Mouse (Mus musculus): ENCODE data around the gene Padi6. TPM values are rescaled to one million over a fixed set of nuclear protein-coding genes. Genes with fewer than 3 reads are reported as not detected.
A peak's percentile ranks its signal among the peaks of the same experiment; 100 is the strongest.

Padi6 gene
- polyA plus RNA-seq (2015; fragmentation: Nextera tagmentation; extraction: Ambion mirVana), result not detected in 2 replicates

GRCm38 (mm10) chr4:140742543-140742942 is at the start of gene Padi6:
Padi6 (minus strand) TSS chr4:140742643.
- Histone ChIP-seq H3K9ac (replicated peaks; ENCODE audit: low read length) (no peak within 1 kb of the TSS), H3K9me3 (ENCODE audit: low read length) (no peaks in the 10 kb centered on the region), H3K27me3 (ENCODE audit: insufficient read depth, low read length) (no peaks in the 10 kb centered on the region), H3K4me3 (ENCODE audit: low read length) (no peak within 1 kb of the TSS), H3K4me2 (replicated peaks; ENCODE audit: low read depth, low read length) (no peak within 1 kb of the TSS), H3K4me1 (ENCODE audit: insufficient read depth, low read length) (no peaks in the 10 kb centered on the region), H3K36me3 (ENCODE audit: insufficient read depth, low read length) (no peaks in the 10 kb centered on the region), H3K27ac (ENCODE audit: low read length) (no peak within 1 kb of the TSS)
- no peak for ATAC-seq (ENCODE audit: low FRiP score, low TSS enrichment)
- 72% methylated on average over 2 of the region's 2 CpGs for WGBS

- Histone ChIP-seq H3K4me3 (ENCODE audit: low read length) (no peak overlapping the region), H3K36me3 (ENCODE audit: insufficient read depth, low read length) (no peaks in the 10 kb centered on the region), H3K4me1 (ENCODE audit: insufficient read depth, low read length) (peaks cover 12% of the 10 kb centered on the region), H3K9me3 (ENCODE audit: low read length) (no peaks in the 10 kb centered on the region), H3K4me2 (replicated peaks; ENCODE audit: low read depth, low read length) (no peak overlapping the region), H3K27ac (ENCODE audit: low read length) (no peak overlapping the region), H3K27me3 (ENCODE audit: insufficient read depth, low read length) (no peaks in the 10 kb centered on the region), H3K9ac (replicated peaks; ENCODE audit: low read length) (no peak overlapping the region)
- no peak for ATAC-seq (ENCODE audit: low FRiP score, low TSS enrichment)
- WGBS, result 77% methylated on average over 16 of the region's 16 CpGs
These were observed 48.6 kb upstream of the Padi6 start for GRCm38 (mm10) chr4:140791071-140791470.

DNA sequence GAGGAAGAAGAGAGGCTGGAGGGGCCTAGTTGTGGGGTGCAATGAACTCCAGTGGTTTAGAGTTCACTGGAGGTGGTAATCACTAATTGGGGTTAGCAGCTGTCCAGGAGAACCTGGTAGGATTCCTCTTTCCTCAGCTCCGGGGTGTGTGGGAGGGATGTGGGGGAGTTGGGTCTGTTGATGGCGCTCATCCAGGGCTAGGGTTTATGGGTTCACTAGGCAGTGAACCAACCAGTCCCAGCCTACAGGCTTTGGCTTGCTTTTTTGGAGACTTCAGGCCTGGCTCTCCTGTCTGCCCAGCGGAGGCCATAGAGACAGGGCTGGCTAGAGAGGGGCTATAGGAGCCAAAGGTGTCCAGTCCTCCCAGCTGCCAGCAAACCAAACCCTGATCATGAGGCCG is 47.5 kb upstream of the Padi6 start:
- 47% methylated on average over 4 of the region's 4 CpGs for WGBS
- H3K27ac ChIP-seq (ENCODE audit: low read length), result no peak overlapping the region
- H3K4me2 ChIP-seq (replicated peaks; ENCODE audit: low read depth, low read length), result no peak overlapping the region
- H3K9ac ChIP-seq (replicated peaks; ENCODE audit: low read length), result no peak overlapping the region
- no peaks in the 10 kb centered on the region for H3K27me3 ChIP-seq (ENCODE audit: insufficient read depth, low read length)
- H3K4me1 ChIP-seq (ENCODE audit: insufficient read depth, low read length), result peaks cover 9% of the 10 kb centered on the region
- no peak overlapping the region for H3K4me3 ChIP-seq (ENCODE audit: low read length)
- H3K9me3 ChIP-seq (ENCODE audit: low read length), result no peaks in the 10 kb centered on the region
- no peak for ATAC-seq (ENCODE audit: low FRiP score, low TSS enrichment)
- H3K36me3 ChIP-seq (ENCODE audit: insufficient read depth, low read length), result no peaks in the 10 kb centered on the region

DNA sequence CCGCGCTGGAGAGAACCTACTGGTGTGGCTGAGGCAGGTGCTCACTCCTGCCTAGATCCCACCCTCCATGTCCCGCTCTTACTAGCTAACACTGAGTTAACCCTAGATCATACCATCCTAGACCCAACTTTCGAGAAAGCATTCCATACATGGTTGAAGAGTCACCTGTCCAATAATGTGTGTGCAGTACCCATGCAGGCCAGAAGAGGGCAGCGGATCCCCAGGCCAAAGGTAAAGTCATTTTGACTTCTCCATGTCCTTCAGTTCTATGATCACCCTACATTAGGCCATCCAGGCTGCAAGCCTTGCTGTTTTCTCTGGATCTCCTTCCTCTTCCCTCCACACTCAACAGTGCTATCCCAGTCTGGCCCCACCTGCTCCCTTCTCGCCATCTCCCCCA is 46.5 kb upstream of the Padi6 start:
- Histone ChIP-seq H3K9ac (replicated peaks; ENCODE audit: low read length) (no peak overlapping the region), H3K9me3 (ENCODE audit: low read length) (no peaks in the 10 kb centered on the region), H3K4me3 (ENCODE audit: low read length) (no peak overlapping the region), H3K27ac (ENCODE audit: low read length) (no peak overlapping the region), H3K36me3 (ENCODE audit: insufficient read depth, low read length) (no peaks in the 10 kb centered on the region), H3K4me1 (ENCODE audit: insufficient read depth, low read length) (peaks cover 9% of the 10 kb centered on the region), H3K4me2 (replicated peaks; ENCODE audit: low read depth, low read length) (no peak overlapping the region), H3K27me3 (ENCODE audit: insufficient read depth, low read length) (no peaks in the 10 kb centered on the region)
- ATAC-seq (ENCODE audit: low FRiP score, low TSS enrichment), result peak; percentile 5; the same call in 1 of the 2 replicates
- WGBS, result 41% methylated on average over 6 of the region's 6 CpGs

GRCm38 (mm10) chr4:140788264-140788663 is 45.8 kb upstream of the Padi6 start:
- H3K27me3 ChIP-seq (ENCODE audit: insufficient read depth, low read length), result no peaks in the 10 kb centered on the region
- no peak overlapping the region for H3K27ac ChIP-seq (ENCODE audit: low read length)
- no peaks in the 10 kb centered on the region for H3K36me3 ChIP-seq (ENCODE audit: insufficient read depth, low read length)
- no peak overlapping the region for H3K9ac ChIP-seq (replicated peaks; ENCODE audit: low read length)
- WGBS, result 87% methylated on average over 6 of the region's 6 CpGs
- no peak for ATAC-seq (ENCODE audit: low FRiP score, low TSS enrichment)
- H3K4me1 ChIP-seq (ENCODE audit: insufficient read depth, low read length), result peaks cover 9% of the 10 kb centered on the region
- H3K9me3 ChIP-seq (ENCODE audit: low read length), result no peaks in the 10 kb centered on the region
- H3K4me2 ChIP-seq (replicated peaks; ENCODE audit: low read depth, low read length), result no peak overlapping the region
- H3K4me3 ChIP-seq (ENCODE audit: low read length), result no peak overlapping the region

GRCm38 (mm10) chr4:140787414-140787813 is 45.0 kb upstream of the Padi6 start:
- H3K9me3 ChIP-seq (ENCODE audit: low read length), result no peaks in the 10 kb centered on the region
- H3K4me1 ChIP-seq (ENCODE audit: insufficient read depth, low read length), result peaks cover 9% of the 10 kb centered on the region
- 49% methylated on average over 4 of the region's 4 CpGs for WGBS
- H3K36me3 ChIP-seq (ENCODE audit: insufficient read depth, low read length), result no peaks in the 10 kb centered on the region
- H3K27ac ChIP-seq (ENCODE audit: low read length), result no peak overlapping the region
- no peak overlapping the region for H3K4me2 ChIP-seq (replicated peaks; ENCODE audit: low read depth, low read length)
- no peak overlapping the region for H3K4me3 ChIP-seq (ENCODE audit: low read length)
- no peaks in the 10 kb centered on the region for H3K27me3 ChIP-seq (ENCODE audit: insufficient read depth, low read length)
- H3K9ac ChIP-seq (replicated peaks; ENCODE audit: low read length), result no peak overlapping the region
- no peak for ATAC-seq (ENCODE audit: low FRiP score, low TSS enrichment)

DNA sequence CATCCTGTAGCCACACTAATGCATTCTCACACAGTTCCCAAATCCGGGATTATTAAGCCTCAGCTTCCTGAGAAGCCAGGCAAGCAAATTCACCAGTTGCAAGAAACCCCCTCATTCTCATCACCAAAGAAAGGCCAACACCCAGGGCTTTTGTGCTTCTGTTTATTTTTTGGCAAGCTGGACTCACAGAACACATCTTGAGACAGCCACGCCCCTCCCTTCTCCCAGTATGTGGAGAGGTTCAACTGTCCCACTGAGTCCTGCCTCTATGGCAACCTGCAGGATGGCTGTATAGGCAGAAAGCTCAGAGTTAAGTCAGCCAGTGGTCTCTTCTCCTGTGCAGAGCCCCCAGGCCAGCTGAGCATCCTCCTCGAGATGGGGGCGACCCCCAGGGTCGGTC is 42.8 kb upstream of the Padi6 start:
- WGBS, result 80% methylated on average over 5 of the region's 5 CpGs
- no peak for ATAC-seq (ENCODE audit: low FRiP score, low TSS enrichment)
- Histone ChIP-seq H3K27ac (ENCODE audit: low read length) (no peak overlapping the region), H3K4me3 (ENCODE audit: low read length) (no peak overlapping the region), H3K4me1 (ENCODE audit: insufficient read depth, low read length) (peaks cover 12% of the 10 kb centered on the region), H3K27me3 (ENCODE audit: insufficient read depth, low read length) (no peaks in the 10 kb centered on the region), H3K9ac (replicated peaks; ENCODE audit: low read length) (no peak overlapping the region), H3K9me3 (ENCODE audit: low read length) (no peaks in the 10 kb centered on the region), H3K4me2 (replicated peaks; ENCODE audit: low read depth, low read length) (no peak overlapping the region), H3K36me3 (ENCODE audit: insufficient read depth, low read length) (no peaks in the 10 kb centered on the region)

GRCm38 (mm10) chr4:140784292-140784945 is 42.0 kb upstream of the Padi6 start:
- H3K4me3 ChIP-seq (ENCODE audit: low read length), result no peak overlapping the region
- WGBS, result 95% methylated on average over 9 of the region's 9 CpGs
- H3K36me3 ChIP-seq (ENCODE audit: insufficient read depth, low read length), result no peaks in the 10 kb centered on the region
- H3K27me3 ChIP-seq (ENCODE audit: insufficient read depth, low read length), result no peaks in the 10 kb centered on the region
- H3K9me3 ChIP-seq (ENCODE audit: low read length), result no peaks in the 10 kb centered on the region
- H3K4me1 ChIP-seq (ENCODE audit: insufficient read depth, low read length), result 0 out of 2 replicates have a peak, but pooled peaks cover 8% of the 10 kb centered on the region
- H3K27ac ChIP-seq (ENCODE audit: low read length), result no peak overlapping the region
- no peak for ATAC-seq (ENCODE audit: low FRiP score, low TSS enrichment)
- no peak overlapping the region for H3K9ac ChIP-seq (replicated peaks; ENCODE audit: low read length)
- H3K4me2 ChIP-seq (replicated peaks; ENCODE audit: low read depth, low read length), result no peak overlapping the region

- no peak overlapping the region for H3K9ac ChIP-seq (replicated peaks; ENCODE audit: low read length)
- no peaks in the 10 kb centered on the region for H3K36me3 ChIP-seq (ENCODE audit: insufficient read depth, low read length)
- H3K9me3 ChIP-seq (ENCODE audit: low read length), result no peaks in the 10 kb centered on the region
- 0 out of 2 replicates have a peak, but pooled peaks cover 8% of the 10 kb centered on the region for H3K4me1 ChIP-seq (ENCODE audit: insufficient read depth, low read length)
- 86% methylated on average over 9 of the region's 9 CpGs for WGBS
- no peaks in the 10 kb centered on the region for H3K27me3 ChIP-seq (ENCODE audit: insufficient read depth, low read length)
- ATAC-seq (ENCODE audit: low FRiP score, low TSS enrichment), result no peak
- H3K4me3 ChIP-seq (ENCODE audit: low read length), result no peak overlapping the region
- no peak overlapping the region for H3K27ac ChIP-seq (ENCODE audit: low read length)
- no peak overlapping the region for H3K4me2 ChIP-seq (replicated peaks; ENCODE audit: low read depth, low read length)
These were observed 40.4 kb upstream of the Padi6 start for GRCm38 (mm10) chr4:140782821-140783220.

GRCm38 (mm10) chr4:140780507-140780906 is 38.1 kb upstream of the Padi6 start:
- WGBS, result 40% methylated on average over 14 of the region's 14 CpGs
- no peak overlapping the region for H3K9ac ChIP-seq (replicated peaks; ENCODE audit: low read length)
- ATAC-seq (ENCODE audit: low FRiP score, low TSS enrichment), result no peak
- no peak overlapping the region for H3K4me3 ChIP-seq (ENCODE audit: low read length)
- 0 out of 2 replicates have a peak, but pooled peaks cover 8% of the 10 kb centered on the region for H3K4me1 ChIP-seq (ENCODE audit: insufficient read depth, low read length)
- H3K9me3 ChIP-seq (ENCODE audit: low read length), result no peaks in the 10 kb centered on the region
- no peaks in the 10 kb centered on the region for H3K36me3 ChIP-seq (ENCODE audit: insufficient read depth, low read length)
- H3K27me3 ChIP-seq (ENCODE audit: insufficient read depth, low read length), result no peaks in the 10 kb centered on the region
- H3K27ac ChIP-seq (ENCODE audit: low read length), result no peak overlapping the region
- H3K4me2 ChIP-seq (replicated peaks; ENCODE audit: low read depth, low read length), result no peak overlapping the region
